Mouse (Mus musculus) right cerebral cortex, postnatal 10 days (tissue): ENCODE results near the gene Oaz3.

Experiments used
- DNase-seq, 2 experiments: peaks; one replicate each; pipeline ENCODE4 v3.0.0; 2021; ENCODE audit warnings: low spot score in 2 of 2

Oaz3 gene

DNA sequence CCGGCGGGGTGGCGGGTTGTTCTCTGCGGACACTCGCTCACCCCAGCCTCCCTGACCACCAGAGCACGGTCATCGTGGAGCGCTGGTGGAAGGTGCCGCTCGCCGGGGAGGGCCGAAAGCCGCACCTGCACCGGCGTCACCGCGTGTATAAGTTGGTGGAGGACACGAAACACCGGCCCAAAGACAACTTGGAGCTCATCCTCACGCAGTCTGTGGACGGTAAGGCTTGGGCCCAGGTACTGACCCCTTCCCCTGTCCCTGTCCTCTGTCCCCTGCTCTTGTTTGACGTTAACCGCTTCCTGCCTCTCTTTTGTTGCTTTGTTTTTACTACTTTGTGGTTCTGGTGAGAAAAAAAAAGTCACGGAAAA lies at the start of gene Oaz3:
Oaz3 (minus strand) TSS at position 319 of the 368 bp plus-strand sequence.
- DNase-seq, result no peak

DNA sequence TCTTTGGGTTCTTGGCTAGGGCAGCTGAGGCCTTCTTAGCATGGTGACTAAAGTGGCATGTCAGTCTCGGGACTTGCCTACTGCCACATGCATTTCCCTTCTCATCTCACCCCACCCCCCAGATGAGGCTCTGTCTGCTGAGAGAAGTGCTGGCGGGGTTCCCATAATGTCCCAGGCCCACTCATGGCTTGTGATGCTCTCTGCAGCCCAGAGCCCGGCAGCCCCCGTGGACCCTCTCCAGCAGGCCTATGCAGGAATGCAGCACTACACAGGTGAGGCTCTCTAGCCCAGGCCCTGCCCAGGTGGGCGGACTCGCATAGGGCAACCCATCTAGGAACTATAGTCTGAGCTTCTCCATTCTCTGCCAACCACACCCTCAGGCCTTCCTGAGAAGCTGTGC lies 43.9 kb upstream of the Oaz3 start:
- DNase-seq, result peak; percentile 64 to 71

DNA sequence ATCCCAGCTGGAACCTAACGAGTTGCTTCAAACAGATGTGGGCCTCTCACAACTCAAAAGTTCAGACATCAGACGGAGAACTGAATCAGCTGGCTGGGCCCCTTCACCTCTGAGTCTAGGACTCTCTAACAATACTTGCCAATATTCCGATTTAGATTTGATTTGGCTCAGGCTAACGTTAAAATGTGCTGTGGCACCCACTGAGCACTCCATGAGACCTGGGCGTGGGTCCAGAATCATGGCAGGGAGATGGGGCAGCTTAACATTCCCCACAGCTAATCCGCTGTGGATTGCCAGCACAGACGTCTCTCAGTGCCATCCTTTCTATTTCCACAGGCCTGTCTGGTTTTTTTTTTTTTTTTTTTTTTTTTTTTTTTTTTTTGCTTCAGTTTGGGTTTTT lies 42.2 kb upstream of the Oaz3 start:
- DNase-seq, result peak; percentile 52 to 58

DNA sequence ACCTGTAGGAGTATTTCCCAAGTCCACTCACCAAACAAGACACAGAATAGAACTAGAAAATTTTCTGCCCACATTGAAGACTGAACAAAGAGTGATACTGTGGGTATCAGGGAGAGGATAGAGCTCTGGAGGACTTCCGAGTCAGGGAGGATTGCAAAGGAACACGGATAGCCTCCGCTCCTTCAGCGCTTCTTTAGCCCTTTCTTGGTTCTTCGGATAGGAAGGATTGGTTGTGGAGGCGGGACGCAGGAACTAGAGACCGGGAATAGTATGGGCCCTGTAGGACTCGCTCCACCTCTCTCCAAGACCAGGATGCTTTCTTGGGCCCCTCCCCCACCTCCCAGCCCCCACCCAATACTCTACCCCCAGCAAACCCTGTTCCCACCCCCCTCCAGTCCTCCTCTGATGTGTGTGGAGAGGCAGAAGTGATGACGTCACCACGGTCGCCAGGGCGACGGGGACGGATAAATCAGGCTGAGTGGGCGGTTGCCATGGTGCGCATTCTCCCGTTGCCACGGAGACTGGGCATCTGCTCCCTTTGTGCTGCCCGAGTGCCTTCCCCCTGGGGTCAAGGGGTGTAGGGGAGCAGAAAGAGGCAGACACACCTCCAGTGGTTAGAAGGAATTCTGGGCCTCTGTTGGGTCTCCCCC lies 40.2 kb upstream of the Oaz3 start:
- DNase-seq, result peak; percentile 98 to 99

DNA sequence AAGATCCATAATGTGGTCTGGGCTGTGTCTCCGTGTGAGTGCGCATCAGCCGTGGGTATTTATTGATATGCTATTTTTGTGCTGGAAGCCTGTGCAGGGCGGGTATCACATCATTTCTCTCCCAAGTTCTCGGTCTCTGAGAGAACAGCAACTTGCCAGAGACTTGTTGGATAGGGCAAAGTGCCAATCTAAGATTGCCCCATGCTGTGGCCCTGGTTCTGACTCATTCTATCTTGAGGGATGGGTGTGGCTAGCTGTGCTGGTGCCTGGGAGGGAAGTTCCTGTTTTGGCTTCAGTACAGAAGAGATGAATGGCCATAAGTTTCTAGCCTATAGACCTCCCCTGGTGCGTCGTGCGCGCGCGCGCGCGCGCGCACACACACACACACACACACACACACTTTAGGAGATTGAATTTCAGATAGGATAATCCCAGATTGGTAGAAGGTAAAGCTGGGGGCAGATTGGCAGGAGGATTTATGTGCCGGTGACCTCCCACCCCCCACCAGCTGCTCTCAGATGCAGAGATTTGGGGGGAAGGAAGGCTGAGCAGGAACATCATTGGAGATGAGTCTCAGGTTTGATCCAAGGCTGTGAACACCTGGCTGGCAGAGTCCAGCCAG lies 39.2 kb upstream of the Oaz3 start:
- DNase-seq, result peak in 1 of 2 experiments; percentile 63

DNA sequence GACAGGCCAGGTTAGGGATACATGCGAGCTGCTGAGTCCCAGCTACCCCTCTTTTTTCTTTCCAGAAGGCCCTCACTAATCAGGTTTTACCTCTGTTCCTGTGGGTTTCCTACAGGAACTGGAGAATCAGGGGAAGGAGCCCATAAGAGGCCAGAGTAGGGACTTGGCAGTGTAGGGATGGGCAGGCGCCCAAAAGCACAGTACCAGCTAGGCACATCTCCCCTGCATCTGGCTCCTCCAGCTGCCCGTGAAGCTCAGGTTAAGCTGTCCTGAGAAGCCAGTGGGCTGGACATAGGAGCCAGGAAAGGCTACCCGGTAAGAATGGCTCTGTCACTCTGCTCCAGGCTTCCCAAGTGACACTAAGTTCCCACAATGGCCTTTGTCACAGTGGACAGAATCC lies 37.7 kb upstream of the Oaz3 start:
- DNase-seq, result no peak

DNA sequence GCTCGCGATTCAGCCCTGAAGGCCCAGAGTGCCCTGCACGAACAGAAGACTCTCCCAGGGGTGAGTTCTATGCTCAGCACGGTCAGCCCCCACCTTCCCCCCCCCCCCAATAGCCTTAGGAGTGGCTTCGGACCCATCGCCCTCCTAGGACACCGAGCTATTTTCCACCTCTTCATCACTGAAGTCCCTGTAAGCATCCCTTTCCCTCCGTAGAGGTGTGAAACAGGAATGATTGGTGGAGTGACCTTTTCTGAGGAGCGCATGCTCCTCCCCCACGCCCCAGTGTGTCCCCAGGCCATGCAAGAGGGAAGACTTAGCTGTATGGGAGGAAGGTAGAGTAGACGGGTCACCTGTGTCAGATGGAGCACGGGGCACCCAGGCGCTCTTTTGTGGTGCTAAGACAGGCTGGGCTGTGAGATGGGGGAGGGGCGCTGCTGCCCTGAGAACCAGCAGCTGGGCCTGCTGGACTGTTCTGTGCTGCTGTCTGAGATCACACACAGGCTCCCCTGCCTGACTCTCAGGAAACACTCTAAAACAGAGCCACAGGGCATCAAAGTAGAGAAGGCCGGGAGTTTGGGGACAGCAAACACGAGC lies 36.7 kb upstream of the Oaz3 start, which contains the start of gene Riiad1:
Riiad1 (minus strand) TSS at position 51 of the 594 bp plus-strand sequence.
- peak in 1 of 2 experiments; percentile 59 for DNase-seq

DNA sequence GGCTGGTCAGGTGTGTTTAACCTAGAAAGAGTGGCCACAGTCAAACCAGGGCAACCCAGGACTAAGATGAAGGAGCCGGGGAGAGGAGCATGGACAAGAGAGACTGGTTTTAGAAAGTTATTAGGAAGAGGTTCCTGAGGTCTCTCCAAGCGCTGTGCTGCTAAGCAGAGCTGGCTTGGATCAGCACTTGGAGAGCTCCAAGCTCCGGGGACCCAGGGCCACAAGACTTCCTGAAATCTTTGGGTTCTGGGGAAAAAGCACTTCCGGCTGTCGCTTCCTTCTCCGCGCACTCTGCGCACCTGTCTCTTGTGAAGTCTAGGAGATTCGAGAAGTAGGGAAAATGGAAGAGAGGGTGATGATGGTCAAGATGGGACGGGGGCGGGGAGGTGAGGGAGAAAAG lies 35.8 kb upstream of the Oaz3 start:
- no peak for DNase-seq

DNA sequence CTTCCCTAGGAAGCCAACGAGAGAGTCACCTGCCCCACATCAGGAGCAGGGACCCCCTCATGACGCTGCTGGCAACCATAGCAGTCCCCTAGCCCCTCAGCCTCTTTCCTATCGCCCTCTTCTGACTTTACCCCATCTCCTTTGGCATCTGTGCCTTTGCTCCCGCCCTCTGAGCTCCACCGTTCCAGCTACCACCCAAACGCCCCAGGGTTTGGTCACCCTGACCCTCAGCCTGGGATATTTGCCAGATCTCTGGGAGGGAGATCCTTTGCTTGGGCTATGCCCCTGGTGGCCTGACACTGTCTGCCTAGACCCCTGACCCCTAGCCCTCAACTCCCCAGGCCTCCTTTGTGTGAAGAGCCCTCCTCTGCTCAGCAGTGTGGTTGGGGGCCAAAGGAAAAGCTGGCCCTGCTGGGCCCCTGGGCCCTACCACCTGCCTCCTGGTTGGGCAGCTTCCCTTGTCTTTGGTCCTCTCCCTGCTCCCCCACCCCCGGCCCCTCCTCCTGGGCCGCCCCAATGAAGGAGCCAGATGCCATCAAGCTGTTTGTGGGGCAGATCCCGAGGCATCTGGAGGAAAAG lies 35.0 kb upstream of the Oaz3 start:
- DNase-seq, result peak in 1 of 2 experiments; percentile 60

DNA sequence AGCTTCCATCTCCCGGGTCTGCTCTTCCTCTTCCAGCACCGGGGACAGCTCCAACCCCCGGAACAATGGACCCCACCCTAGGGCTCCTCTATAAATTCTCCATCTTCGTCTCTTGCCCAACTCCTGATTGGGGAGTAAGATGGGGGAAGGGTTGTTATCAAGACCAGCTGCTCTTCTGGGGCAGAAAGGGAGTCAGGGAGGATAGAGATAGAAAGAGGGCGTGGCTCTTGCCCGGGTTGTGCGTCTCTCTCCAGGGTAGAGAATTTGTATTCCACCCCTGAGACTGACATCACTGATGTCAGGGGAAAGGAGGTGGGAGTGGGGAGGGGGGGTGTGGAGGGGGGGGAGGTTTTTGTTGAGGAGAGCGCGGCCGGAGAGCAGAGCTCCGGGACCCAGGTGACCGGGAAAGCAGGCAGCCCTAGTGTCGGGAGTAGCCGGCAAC lies 34.3 kb upstream of the Oaz3 start, which contains the start of gene Celf3:
Celf3 (plus strand) TSS at position 315 of the 442 bp plus-strand sequence.
- peak; percentile 88 to 91 for DNase-seq

DNA sequence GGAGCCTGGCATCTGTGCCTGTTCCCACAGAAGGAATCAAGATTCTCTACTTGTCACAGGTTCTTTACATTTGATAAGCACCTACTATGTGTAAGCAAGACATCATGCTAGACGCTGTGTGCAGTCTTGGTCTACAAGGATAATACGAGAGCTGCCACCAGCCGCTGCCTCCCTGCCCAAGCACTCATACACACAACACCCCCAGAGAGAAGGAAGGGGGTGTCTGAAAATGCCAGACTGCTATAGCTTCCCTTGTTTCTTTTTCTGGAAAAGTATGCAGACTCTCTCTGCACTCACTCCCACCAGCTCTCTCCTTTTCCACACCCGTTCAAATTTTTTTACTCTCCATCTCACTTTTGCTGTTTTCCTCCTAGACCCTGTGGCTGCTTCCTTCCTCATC lies 33.7 kb upstream of the Oaz3 start:
- DNase-seq, result peak; percentile 56 to 76

DNA sequence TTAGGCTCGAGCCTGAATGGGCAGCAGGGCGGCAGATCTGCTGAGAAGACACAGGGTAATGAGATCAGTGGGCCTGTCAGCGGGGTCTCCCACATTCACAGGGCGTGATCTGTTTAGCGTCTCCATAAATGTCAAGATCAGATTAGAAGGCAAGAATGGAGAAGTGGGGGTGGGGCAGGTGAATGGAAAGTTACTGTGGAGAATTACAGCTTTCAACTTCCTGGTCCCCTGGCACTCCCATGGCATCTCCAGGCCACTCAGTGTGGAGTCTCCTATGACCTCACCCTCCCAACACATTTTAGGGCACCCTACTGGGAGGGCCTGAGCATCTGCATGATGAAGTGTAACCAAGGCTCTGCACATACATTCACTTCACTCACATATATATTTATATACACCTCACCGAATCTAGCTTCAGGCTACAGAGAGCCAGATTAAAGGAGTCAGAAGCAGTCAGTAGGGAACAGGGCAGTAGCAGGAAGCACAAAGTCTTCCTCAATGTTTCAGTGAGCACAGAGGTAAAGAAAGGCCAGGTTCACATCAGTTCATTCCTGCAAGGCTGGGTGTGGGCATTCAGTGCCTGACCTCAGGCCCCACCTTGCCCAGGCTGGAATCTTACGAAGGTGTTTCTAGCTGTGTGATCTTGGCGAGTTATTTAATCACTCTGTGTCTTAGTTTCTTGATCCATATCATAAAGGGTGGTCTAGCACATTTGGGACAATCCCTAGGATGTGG lies 32.8 kb upstream of the Oaz3 start:
- peak in 1 of 2 experiments; percentile 51 for DNase-seq

DNA sequence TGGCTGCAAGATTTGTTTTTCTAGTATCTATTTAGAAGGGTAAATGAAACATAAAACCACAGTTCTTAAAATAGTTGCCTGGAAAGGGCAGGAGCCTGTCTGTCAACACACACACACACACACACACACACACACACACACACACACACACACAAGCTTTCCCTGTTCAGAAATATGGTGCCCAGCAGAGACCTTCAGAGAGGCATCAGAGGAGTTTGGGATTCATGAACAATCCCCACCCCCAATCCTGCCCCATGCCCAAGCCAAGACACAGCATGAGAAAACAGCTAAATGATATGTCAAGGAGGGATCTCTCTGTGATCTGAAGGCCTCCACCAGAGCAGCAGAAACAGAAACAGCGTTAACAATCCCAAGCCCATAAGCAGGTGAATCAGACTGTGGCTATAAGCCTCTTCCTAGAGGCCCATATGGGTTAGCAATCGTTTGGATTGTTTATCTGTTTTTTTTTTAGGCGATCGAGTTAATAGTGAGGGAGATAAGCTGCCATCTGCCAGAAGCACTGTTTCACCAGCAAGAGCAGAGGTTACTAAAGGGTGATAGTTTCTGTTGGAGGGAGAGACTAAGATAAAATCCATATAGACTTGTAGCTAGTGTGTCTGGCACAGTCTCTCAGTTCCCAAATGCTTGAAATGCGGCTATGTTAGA lies 30.0 kb upstream of the Oaz3 start:
- DNase-seq, result no peak

DNA sequence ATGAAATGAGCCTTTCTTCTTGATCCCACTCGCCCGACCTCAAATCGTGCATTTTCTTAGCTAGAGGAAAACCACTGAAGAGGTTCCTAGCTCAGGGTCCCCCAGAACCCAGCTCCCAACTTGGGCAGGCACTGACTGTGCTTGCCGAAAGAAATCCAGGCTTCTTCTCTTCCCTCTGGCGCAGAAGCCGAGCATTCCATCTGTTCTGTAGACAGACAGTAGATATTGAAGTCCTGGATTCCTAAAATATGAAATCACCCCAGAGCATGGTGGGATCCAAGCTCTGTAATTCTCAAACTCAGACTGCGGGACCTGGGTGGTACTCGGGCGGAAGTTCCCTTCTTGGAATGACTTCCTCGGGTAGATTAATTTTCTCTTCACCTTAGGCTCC lies 29.4 kb upstream of the Oaz3 start:
- peak in 1 of 2 experiments; percentile 61 for DNase-seq

DNA sequence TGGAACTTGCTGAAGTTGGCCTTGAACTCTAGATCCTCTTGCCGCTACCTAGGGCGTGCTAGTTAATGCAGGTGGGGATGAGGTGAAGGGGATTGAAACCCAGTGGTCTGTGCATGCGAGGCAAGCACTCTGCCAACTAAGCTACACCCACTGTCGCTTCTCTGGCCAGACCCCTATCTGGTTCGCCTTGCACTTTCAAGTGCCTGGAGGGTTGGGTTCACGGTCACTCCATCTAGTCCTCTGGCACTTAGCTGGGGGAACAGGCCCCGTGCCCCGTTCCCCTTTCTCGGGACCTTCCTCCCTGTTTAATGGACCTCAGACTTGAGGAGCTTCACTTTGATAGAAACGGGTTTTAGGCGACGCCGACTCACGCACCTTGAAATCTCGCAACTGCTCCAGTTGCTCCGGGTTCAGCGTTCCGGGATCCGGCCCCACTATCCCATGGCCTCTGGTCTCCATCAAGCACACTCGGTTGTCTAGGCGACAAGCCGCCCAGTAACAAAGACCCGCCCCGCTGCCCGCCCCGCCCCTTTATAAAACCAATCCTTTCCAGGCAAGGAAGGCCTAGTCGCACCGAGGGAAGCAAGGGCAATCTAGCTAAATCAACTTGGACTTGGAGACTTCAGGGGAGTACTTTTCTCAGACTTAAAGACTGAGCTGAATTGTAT lies 28.9 kb upstream of the Oaz3 start:
- peak in 1 of 2 experiments; percentile 40 for DNase-seq

DNA sequence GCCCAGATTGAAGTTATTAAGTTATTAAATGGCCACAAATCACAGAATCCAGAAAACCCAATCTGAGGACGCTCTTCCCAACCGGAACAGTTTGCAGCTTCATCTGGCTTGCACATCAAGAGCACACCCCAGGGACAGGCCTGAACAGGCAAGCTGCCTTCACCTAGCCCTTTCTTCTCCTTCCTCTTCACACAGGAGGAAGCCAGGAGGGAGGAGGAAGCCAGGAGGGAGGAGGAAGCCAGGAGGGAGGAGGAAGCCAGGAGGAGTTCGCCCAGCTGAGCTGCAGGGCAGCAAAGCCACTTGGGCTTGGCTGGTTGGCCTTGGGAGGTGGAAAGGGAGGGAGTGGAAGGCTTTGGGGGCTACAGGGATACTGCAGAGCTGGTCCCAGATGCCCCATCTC lies 25.2 kb upstream of the Oaz3 start:
- DNase-seq, result no peak

DNA sequence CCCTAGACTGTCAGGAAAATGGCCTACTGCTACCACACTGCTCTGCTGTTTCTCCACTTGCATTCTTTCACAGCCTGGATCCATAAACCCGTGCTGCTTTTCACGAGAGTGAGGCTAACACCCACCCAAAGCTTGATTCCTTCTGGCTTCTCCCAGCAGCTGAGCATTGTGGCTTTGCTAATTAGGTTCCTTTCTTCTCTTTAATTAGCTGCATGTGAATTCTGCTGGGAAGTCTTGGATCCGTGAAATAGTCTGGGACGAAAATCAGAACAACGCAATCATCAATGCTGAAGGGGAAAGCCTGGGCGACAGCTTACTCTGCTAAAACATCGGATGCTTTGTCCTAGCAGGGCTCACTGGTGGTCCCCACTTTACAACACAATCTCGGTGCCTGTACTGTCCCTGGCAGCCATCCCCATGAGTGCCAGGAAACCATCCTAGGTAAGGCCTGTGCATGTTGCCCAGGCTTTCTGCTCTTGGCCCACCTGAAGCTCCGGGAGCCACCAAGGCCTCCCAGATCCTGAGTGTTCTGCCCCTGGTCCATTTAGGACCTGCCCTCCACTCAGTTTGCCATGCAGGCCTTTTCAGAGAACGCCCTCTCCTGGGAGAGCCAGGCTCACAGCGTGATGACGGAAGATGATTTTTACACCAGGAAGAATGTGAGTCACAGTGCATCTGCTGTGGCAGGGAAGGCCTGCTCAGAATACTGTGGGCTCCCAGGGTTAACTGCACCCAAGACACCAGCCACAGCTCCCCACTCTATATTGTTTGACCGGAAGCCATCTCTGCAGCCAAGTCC lies 22.1 kb upstream of the Oaz3 start:
- peak; percentile 82 to 91 for DNase-seq

DNA sequence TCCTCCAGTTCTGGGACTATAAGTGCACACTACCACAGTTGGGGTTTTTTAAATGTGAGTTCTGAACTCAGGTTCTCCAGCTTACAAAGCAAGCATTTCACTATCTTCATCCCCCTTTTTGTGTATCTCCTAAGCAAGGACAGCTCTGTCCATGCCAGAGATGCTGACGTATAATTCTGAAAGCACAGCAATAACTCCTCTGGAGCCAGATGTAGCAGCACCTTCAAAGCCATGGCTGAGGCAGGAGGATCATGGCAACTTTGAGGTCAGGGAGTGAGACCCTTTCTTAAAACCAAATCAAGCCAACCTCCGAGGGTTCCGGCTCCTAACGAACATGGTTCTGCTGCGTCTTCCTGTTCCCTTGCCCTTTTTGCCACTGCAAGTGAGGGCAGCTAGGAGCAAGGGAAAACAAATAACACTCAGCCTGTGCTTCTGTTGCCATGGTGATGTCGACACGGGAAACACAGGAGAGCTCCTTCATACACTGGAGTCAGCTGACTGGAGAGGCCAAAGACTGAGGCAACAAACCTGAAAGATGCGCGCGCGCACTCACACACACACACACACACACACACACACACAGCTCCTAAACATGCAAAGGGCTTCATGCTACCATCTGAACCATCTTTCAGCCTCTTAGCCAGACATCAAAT lies 20.3 kb upstream of the Oaz3 start:
- peak; percentile 60 to 76 for DNase-seq

DNA sequence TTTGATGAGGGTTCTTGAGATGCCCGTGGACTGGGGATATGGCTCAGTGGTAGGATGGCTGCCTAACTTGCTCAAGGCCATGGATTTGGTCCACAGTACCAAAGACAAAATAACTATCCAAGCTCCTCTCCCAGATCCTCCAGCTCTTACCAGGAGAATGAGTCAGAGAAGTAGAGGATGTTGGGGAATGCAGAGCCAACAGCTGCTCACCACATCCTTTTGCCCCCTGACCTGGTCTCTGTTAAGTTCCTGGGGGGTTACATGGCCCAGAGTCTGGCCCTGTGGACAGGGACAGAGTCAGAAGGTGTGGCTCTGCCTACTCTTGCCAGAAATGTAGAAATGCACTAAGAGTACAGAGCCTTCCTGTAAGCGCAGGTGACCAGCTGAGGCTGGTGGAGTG lies 16.1 kb upstream of the Oaz3 start:
- no peak for DNase-seq
